Mouse (Mus musculus) induced T-regulatory cell, adult 2 months (primary cell): ENCODE results near the gene Ttll2.
"Not testable (repeated sequence)": the region's sequence is repeated elsewhere in the genome, so short reads cannot be mapped to it uniquely, and the experiment has no call there.

Experiments used
- DNase-seq: peaks from one replicate; pipeline ENCODE4 v3.0.0-alpha.2; 2012; ENCODE audit warnings: low read depth

The Ttll2 gene

GRCm38 (mm10) chr17:7360749-7361465 is 8.4 kb upstream of the Ttll2 start:
- DNase-seq = not testable (repeated sequence)

GRCm38 (mm10) chr17:7359806-7360205 is 7.3 kb upstream of the Ttll2 start:
- DNase-seq = not testable (repeated sequence)

GRCm38 (mm10) chr17:7348765-7349164 is 3.7 kb downstream of the Ttll2 start:
- DNase-seq = not testable (repeated sequence)

- not testable (repeated sequence) for DNase-seq
These were observed 15.1 kb downstream of the Ttll2 start for GRCm38 (mm10) chr17:7337381-7337780.

- not testable (repeated sequence) for DNase-seq
These were observed 19.8 kb downstream of the Ttll2 start for GRCm38 (mm10) chr17:7332745-7333144.

- DNase-seq = not testable (repeated sequence)
These were observed 26.1 kb downstream of the Ttll2 start for GRCm38 (mm10) chr17:7326415-7326814.

- DNase-seq = not testable (repeated sequence)
These were observed 28.1 kb downstream of the Ttll2 start, which contains the start of gene Tcp10a for GRCm38 (mm10) chr17:7324346-7324745. Tcp10a (plus strand) TSS chr17:7324646.

- not testable (repeated sequence) for DNase-seq
These were observed 32.7 kb downstream of the Ttll2 start for GRCm38 (mm10) chr17:7319789-7320188.

GRCm38 (mm10) chr17:7315693-7316382 is 36.7 kb downstream of the Ttll2 start:
- not testable (repeated sequence) for DNase-seq

- peak; percentile 5 for DNase-seq
These were observed 46.0 kb downstream of the Ttll2 start for GRCm38 (mm10) chr17:7306278-7307196.
